Mouse (Mus musculus): ENCODE data around the gene Tmtc3. TPM values are rescaled to one million over a fixed set of nuclear protein-coding genes. Genes with fewer than 3 reads are reported as not detected.
"Not testable (repeated sequence)": the region's sequence is repeated elsewhere in the genome, so short reads cannot be mapped to it uniquely, and the experiment has no call there.

Tmtc3 gene
- polyA plus RNA-seq, 2 experiments, result 16.2 to 23.5 TPM

GRCm38 (mm10) chr10:100449394-100449793, 37.8 kb downstream of the Tmtc3 start:
- Histone ChIP-seq H3K4me2 (replicated peaks; ENCODE audit: low read depth, low read length, severe bottlenecking) (no peak overlapping the region), H3K4me1 (ENCODE audit: control insufficient read depth, insufficient read depth, low read length) (no peaks in the 10 kb centered on the region), H3K36me3 (ENCODE audit: control insufficient read depth, insufficient read depth, low read length) (peaks cover 24% of the 10 kb centered on the region), H3K9ac (ENCODE audit: low read depth, low read length, severe bottlenecking) (no peak overlapping the region), H3K27me3 (ENCODE audit: control insufficient read depth, insufficient read depth, low read length) (no peaks in the 10 kb centered on the region), H3K27ac (replicated peaks; ENCODE audit: low read depth, low read length) (no peak overlapping the region), H3K9me3 (ENCODE audit: control insufficient read depth, low read length) (no peaks in the 10 kb centered on the region), H3K4me3 (replicated peaks; ENCODE audit: low read length) (no peak overlapping the region)
- DNase-seq (ENCODE audit: low spot score) (no peak), ATAC-seq (ENCODE audit: low FRiP score, low read depth) (no peak)
- TF ChIP-seq POLR2A (IDR thresholded peaks at IDR 0.05; ENCODE audit: borderline replicate concordance, extremely low read depth, insufficient read depth, insufficient read length), result no peak

- Histone ChIP-seq H3K4me2 (replicated peaks; ENCODE audit: low read depth, low read length, severe bottlenecking) (no peak overlapping the region), H3K9ac (ENCODE audit: low read depth, low read length, severe bottlenecking) (no peak overlapping the region), H3K36me3 (ENCODE audit: control insufficient read depth, insufficient read depth, low read length) (no peaks in the 10 kb centered on the region), H3K9me3 (ENCODE audit: control insufficient read depth, low read length) (no peaks in the 10 kb centered on the region), H3K4me1 (ENCODE audit: control insufficient read depth, insufficient read depth, low read length) (no peaks in the 10 kb centered on the region), H3K4me3 (replicated peaks; ENCODE audit: low read length) (no peak overlapping the region), H3K27ac (replicated peaks; ENCODE audit: low read depth, low read length) (no peak overlapping the region), H3K27me3 (ENCODE audit: control insufficient read depth, insufficient read depth, low read length) (no peaks in the 10 kb centered on the region)
- ATAC-seq (ENCODE audit: low FRiP score, low read depth) (no peak), DNase-seq (ENCODE audit: low spot score) (peak; percentile 37)
- 82% methylated on average over 2 of the region's 2 CpGs for WGBS
- TF ChIP-seq POLR2A (IDR thresholded peaks at IDR 0.05; ENCODE audit: borderline replicate concordance, extremely low read depth, insufficient read depth, insufficient read length), result no peak
Measured at GRCm38 (mm10) chr10:100427592-100427991, 59.6 kb downstream of the Tmtc3 start.

GRCm38 (mm10) chr10:100415566-100415965, 71.6 kb downstream of the Tmtc3 start:
- no peaks in the 10 kb centered on the region for H3K27me3 ChIP-seq (ENCODE audit: control insufficient read depth, insufficient read depth, low read length)
- no peak overlapping the region for H3K9ac ChIP-seq (ENCODE audit: low read depth, low read length, severe bottlenecking)
- 83% methylated on average over 7 of the region's 7 CpGs for WGBS
- H3K36me3 ChIP-seq (ENCODE audit: control insufficient read depth, insufficient read depth, low read length), result no peaks in the 10 kb centered on the region
- H3K27ac ChIP-seq (replicated peaks; ENCODE audit: low read depth, low read length), result no peak overlapping the region
- DNase-seq (ENCODE audit: low spot score) (no peak), ATAC-seq (ENCODE audit: low FRiP score, low read depth) (no peak)
- H3K4me2 ChIP-seq (replicated peaks; ENCODE audit: low read depth, low read length, severe bottlenecking), result no peak overlapping the region
- no peaks in the 10 kb centered on the region for H3K9me3 ChIP-seq (ENCODE audit: control insufficient read depth, low read length)
- H3K4me1 ChIP-seq (ENCODE audit: control insufficient read depth, insufficient read depth, low read length), result no peaks in the 10 kb centered on the region
- no peak overlapping the region for H3K4me3 ChIP-seq (replicated peaks; ENCODE audit: low read length)
- TF ChIP-seq POLR2A (IDR thresholded peaks at IDR 0.05; ENCODE audit: borderline replicate concordance, extremely low read depth, insufficient read depth, insufficient read length), result no peak

GRCm38 (mm10) chr10:100402301-100402700, 84.8 kb downstream of the Tmtc3 start:
- H3K27me3 ChIP-seq (ENCODE audit: control insufficient read depth, insufficient read depth, low read length); H3K4me3 ChIP-seq (replicated peaks; ENCODE audit: low read length); H3K36me3 ChIP-seq (ENCODE audit: control insufficient read depth, insufficient read depth, low read length); H3K4me2 ChIP-seq (replicated peaks; ENCODE audit: low read depth, low read length, severe bottlenecking); DNase-seq (ENCODE audit: low spot score); H3K9ac ChIP-seq (ENCODE audit: low read depth, low read length, severe bottlenecking); ATAC-seq (ENCODE audit: low FRiP score, low read depth); H3K4me1 ChIP-seq (ENCODE audit: control insufficient read depth, insufficient read depth, low read length); H3K9me3 ChIP-seq (ENCODE audit: control insufficient read depth, low read length); H3K27ac ChIP-seq (replicated peaks; ENCODE audit: low read depth, low read length): not testable (repeated sequence)
- WGBS, result 84% methylated on average over 6 of the region's 6 CpGs

Other genes starting within 250 kb of the Tmtc3 start
- not detected in 2 replicates for gene Gm4301, start 151.7 kb downstream of the Tmtc3 start, polyA plus RNA-seq (2012; rRNA removed)
- not detected in 2 replicates for gene Gm4301, start 151.7 kb downstream of the Tmtc3 start, polyA plus RNA-seq (2014; fragmentation: Nextera tagmentation; extraction: Ambion mirVana)
- not detected in 2 replicates for gene Gm4302, start 146.5 kb downstream of the Tmtc3 start, polyA plus RNA-seq (2012; rRNA removed)
- not detected in 2 replicates for gene Gm4302, start 146.5 kb downstream of the Tmtc3 start, polyA plus RNA-seq (2014; fragmentation: Nextera tagmentation; extraction: Ambion mirVana)
- not detected in 2 replicates for gene Gm4303, start 141.4 kb downstream of the Tmtc3 start, polyA plus RNA-seq (2012; rRNA removed)
- not detected in 2 replicates for gene Gm4303, start 141.4 kb downstream of the Tmtc3 start, polyA plus RNA-seq (2014; fragmentation: Nextera tagmentation; extraction: Ambion mirVana)
- gene Gm4305, start 136.3 kb downstream of the Tmtc3 start, polyA plus RNA-seq (2012; rRNA removed), result not detected in 2 replicates
- not detected in 2 replicates for gene Gm4305, start 136.3 kb downstream of the Tmtc3 start, polyA plus RNA-seq (2014; fragmentation: Nextera tagmentation; extraction: Ambion mirVana)
- gene Gm4307, start 126.0 kb downstream of the Tmtc3 start, polyA plus RNA-seq (2012; rRNA removed), result not detected in 2 replicates
- not detected in 2 replicates for gene Gm4307, start 126.0 kb downstream of the Tmtc3 start, polyA plus RNA-seq (2014; fragmentation: Nextera tagmentation; extraction: Ambion mirVana)
- gene Gm4312, start 104.8 kb downstream of the Tmtc3 start, polyA plus RNA-seq (2012; rRNA removed), result not detected in 2 replicates
- gene Gm4312, start 104.8 kb downstream of the Tmtc3 start, polyA plus RNA-seq (2014; fragmentation: Nextera tagmentation; extraction: Ambion mirVana), result not detected in 2 replicates
- gene Cep290, start 208 bp upstream of the Tmtc3 start, polyA plus RNA-seq (2012; rRNA removed), result 3.0 and 4.6 TPM in 2 replicates
- 4.0 and 6.1 TPM in 2 replicates for gene Cep290, start 208 bp upstream of the Tmtc3 start, polyA plus RNA-seq (2014; fragmentation: Nextera tagmentation; extraction: Ambion mirVana)
- gene 4930430F08Rik, start 103.1 kb upstream of the Tmtc3 start, polyA plus RNA-seq (2012; rRNA removed), result 8.9 and 15.3 TPM in 2 replicates
- 9.8 and 11.3 TPM in 2 replicates for gene 4930430F08Rik, start 103.1 kb upstream of the Tmtc3 start, polyA plus RNA-seq (2014; fragmentation: Nextera tagmentation; extraction: Ambion mirVana)
- gene 1700017N19Rik, start 103.1 kb upstream of the Tmtc3 start, polyA plus RNA-seq (2012; rRNA removed), result not detected in 2 replicates
- gene 1700017N19Rik, start 103.1 kb upstream of the Tmtc3 start, polyA plus RNA-seq (2014; fragmentation: Nextera tagmentation; extraction: Ambion mirVana), result not detected in 2 replicates

Measured in limb, embryonic 14.5 days (tissue).